ENCODE assay signal across 24 mouse cellular contexts in genomic region chr7:36332633-36333032, GRCm38 (mm10).
DNase-seq lines count a peak whose midpoint lies in the region; TF ChIP-seq lines count a peak whose summit lies in the region.
"Had no signal": no experiment of that assay in that cellular context is flagged by ENCODE, and none has a peak within 500 bp of the region (broad histone marks: within the 10 kb centered on the region; RNA-seq: fewer than 3 reads in every experiment).

No protein-coding gene starts in this region.

- WGBS in cerebellum, adult 2 months: 74% methylated on average over 7 of the region's 7 CpGs
- 81% methylated on average over 7 of the region's 7 CpGs for WGBS in hindbrain, embryonic 10.5 days

- intact Hi-C loops in left cerebral cortex, postnatal 36 days (cut with DNase I): loop anchor here (5.0 to 10.0 kb wide), 3 partner anchors 260 to 428 kb away; partner anchors contain the start of gene Tshz3
- intact Hi-C loops in left cerebral cortex, postnatal 4 days (cut with DNase I): loop anchor here (10.0 kb wide), 2 partner anchors 268 to 362 kb away; partner anchors contain the start of gene Tshz3

- no peak overlapping the region for H3K27ac ChIP-seq in cerebellum, adult 2 months (ENCODE audit: insufficient read depth, low read length)
- no peak overlapping the region for H3K27ac ChIP-seq in hindbrain, embryonic 10.5 days
- H3K27ac ChIP-seq: forebrain, embryonic 10.5 days; hindbrain, embryonic 12.5 days; midbrain, embryonic 10.5 days; neural tube, embryonic 13.5 days had no signal

- TF ChIP-seq CTCF in brain, embryonic 14.5 days (IDR thresholded peaks at IDR 0.05; ENCODE audit: borderline replicate concordance, extremely low read depth, insufficient read depth, insufficient read length): no peak
- TF ChIP-seq CTCF in cerebellum, adult 2 months (IDR thresholded peaks at IDR 0.05; ENCODE audit: borderline replicate concordance, insufficient read depth, low read depth, low read length): no peak

- no peaks in the 10 kb centered on the region for H3K36me3 ChIP-seq in hindbrain, embryonic 10.5 days
- H3K36me3 ChIP-seq: forebrain, embryonic 10.5 days; heart, embryonic 12.5 days; hindbrain, embryonic 12.5 days; midbrain, embryonic 10.5 days; neural tube, embryonic 13.5 days had no signal

- peak; percentile 15 to 41 for DNase-seq in frontal cortex, postnatal 36 days (ENCODE audit: low spot score in 2 of 2)
- no peak for DNase-seq in frontal cortex, postnatal 10 days (ENCODE audit: low spot score in 2 of 2)
- DNase-seq in left cerebral cortex, postnatal 36 days (ENCODE audit: low spot score in 2 of 2): peak; percentile 26 to 41
- DNase-seq in left cerebral cortex, postnatal 4 days: no peak
- DNase-seq in brain, embryonic 14.5 days (ENCODE audit: low read depth): peak; percentile 36
- DNase-seq in cerebellum, adult 2 months: no peak
- no peak for DNase-seq in hindbrain, embryonic 10.5 days (ENCODE audit: low spot score)
- DNase-seq: adrenal gland, adult 8-10 months; B cell, adult 2 months; cerebellum, adult 9-10 months; gastrocnemius, postnatal 25 days; heart, adult 18-20 months; heart, postnatal 10 days; kidney, adult 18-20 months; kidney, postnatal 4 days; lung, postnatal 10 days; thymus, postnatal 14 days had no signal

- H3K4me1 ChIP-seq in cerebellum, adult 2 months (ENCODE audit: control insufficient read depth, insufficient read depth, low read length): no peaks in the 10 kb centered on the region
- 0 out of 2 replicates have a peak, but pooled peaks cover 3% of the 10 kb centered on the region for H3K4me1 ChIP-seq in hindbrain, embryonic 10.5 days (replicated peaks)
- H3K4me1 ChIP-seq: heart, embryonic 12.5 days; midbrain, embryonic 10.5 days had no signal

- TF ChIP-seq POLR2A in brain, embryonic 14.5 days (IDR thresholded peaks at IDR 0.05; ENCODE audit: borderline replicate concordance, extremely low read depth, insufficient read depth, insufficient read length, poor library complexity, severe bottlenecking): no peak
- TF ChIP-seq POLR2A in cerebellum, adult 2 months (IDR thresholded peaks at IDR 0.05; ENCODE audit: borderline replicate concordance, insufficient read depth, low read length): no peak

- H3K9me3 ChIP-seq in hindbrain, embryonic 10.5 days: no peaks in the 10 kb centered on the region
- H3K9me3 ChIP-seq: forebrain, embryonic 10.5 days; heart, embryonic 12.5 days; hindbrain, embryonic 12.5 days; midbrain, embryonic 10.5 days; neural tube, embryonic 13.5 days had no signal

- H3K27me3 ChIP-seq in cerebellum, adult 2 months (ENCODE audit: control insufficient read depth, insufficient read depth, low read length): no peaks in the 10 kb centered on the region
- no peaks in the 10 kb centered on the region for H3K27me3 ChIP-seq in hindbrain, embryonic 10.5 days (ENCODE audit: insufficient read depth, poor library complexity, severe bottlenecking)
- H3K27me3 ChIP-seq: CH12.LX; heart, embryonic 12.5 days; hindbrain, embryonic 12.5 days; neural tube, embryonic 13.5 days had no signal

- H3K4me3 ChIP-seq in cerebellum, adult 2 months (replicated peaks; ENCODE audit: insufficient read depth, low read depth, low read length): no peak overlapping the region
- no peak overlapping the region for H3K4me3 ChIP-seq in hindbrain, embryonic 10.5 days
- H3K4me3 ChIP-seq: forebrain, embryonic 10.5 days; heart, embryonic 12.5 days; hindbrain, embryonic 12.5 days; midbrain, embryonic 10.5 days; myocyte; neural tube, embryonic 13.5 days had no signal

Comparison
In these comparisons a context has a peak if more than half of its experiments do, and no peak if none do; other contexts are left out.
1. DNase-seq: peak in frontal cortex, postnatal 36 days (2 of 2), left cerebral cortex, postnatal 36 days (2 of 2) and brain, embryonic 14.5 days (single experiment); none in frontal cortex, postnatal 10 days (0 of 2), left cerebral cortex, postnatal 4 days (single experiment), cerebellum, adult 2 months (0 of 2) and hindbrain, embryonic 10.5 days (single experiment).